Mouse (Mus musculus) adrenal gland, adult 8-10 months (tissue): ENCODE data around the gene Hcfc1r1. TPM values are rescaled to one million over a fixed set of nuclear protein-coding genes. Genes with fewer than 3 reads are reported as not detected.

Experiments used
- DNase-seq: peaks from one replicate; pipeline ENCODE4 v3.0.0; 2022
- total RNA-seq, 4 experiments: library from RNA; stranded (reverse); gene quantifications; 2 replicates each; pipeline ENCODE4 v1.2.4; 2022

Hcfc1r1 gene
- total RNA-seq, 4 experiments from 2014 or later: 136 to 169 (median 147) TPM

DNA sequence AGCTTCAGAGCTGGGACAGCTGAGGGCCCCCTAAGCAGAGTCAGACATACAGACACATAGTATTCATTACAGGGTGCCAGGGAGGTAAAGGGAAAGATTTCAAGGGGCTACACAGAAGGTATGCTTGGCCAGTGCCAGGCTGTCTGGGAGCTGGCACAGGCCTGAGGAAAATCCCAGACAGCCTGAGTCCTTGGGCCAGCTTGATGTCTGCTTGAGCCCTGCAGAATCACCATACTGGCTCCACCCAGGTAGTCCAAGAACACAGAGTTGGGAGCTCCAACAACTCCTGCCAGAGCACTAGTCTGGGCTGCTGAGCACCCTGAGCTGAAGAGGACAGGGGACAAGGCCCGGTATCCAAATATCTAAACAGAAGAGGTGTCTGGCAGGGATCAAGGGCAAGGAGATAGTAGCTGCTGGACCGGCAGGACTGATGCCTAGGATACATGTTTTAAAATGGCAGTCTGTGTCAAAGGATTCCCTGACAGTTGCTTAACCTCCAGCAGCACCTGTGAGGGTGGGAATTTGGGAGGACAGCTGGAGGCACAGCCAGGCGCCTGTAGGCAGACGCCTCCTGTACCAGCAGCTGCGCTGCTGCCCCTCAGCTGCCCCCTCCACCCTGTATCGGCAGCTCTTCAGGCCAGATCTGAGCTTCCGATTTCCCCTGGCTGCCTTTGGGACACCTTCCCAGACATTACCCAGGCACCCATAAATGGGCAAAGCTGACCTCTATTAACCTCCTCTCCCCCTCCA is 49.2 kb downstream of the Hcfc1r1 start, which contains the start of gene 1520401A03Rik:
Gene 1520401A03Rik (minus strand): TSS at position 408 of the 750 bp plus-strand sequence.
- no peak for DNase-seq

Other genes starting within 250 kb of the Hcfc1r1 start
- gene Vmn2r117, start 193.9 kb upstream of the Hcfc1r1 start, total RNA-seq: not detected
- gene Zfp213, start 109.4 kb upstream of the Hcfc1r1 start, total RNA-seq: 10 to 100 TPM; 12.0 to 15.5 (median 12.9) TPM
- 10 to 100 TPM in 3 of 4 experiments, 1 to 10 TPM in 1; 8.2 to 19.2 (median 14.6) TPM for gene Zfp13, start 74.1 kb upstream of the Hcfc1r1 start, total RNA-seq
- gene Zscan10, start 72.7 kb upstream of the Hcfc1r1 start, total RNA-seq: not detected
- gene Mmp25, start 28.3 kb upstream of the Hcfc1r1 start, total RNA-seq: under 1 TPM in 3 of 4 experiments, not detected in 1; 0.06 to 0.13 (median 0.09) TPM
- not detected for gene Bicdl2, start 13.1 kb upstream of the Hcfc1r1 start, total RNA-seq
- 10 to 100 TPM; 24.7 to 28.3 (median 26.7) TPM for gene Thoc6, start 286 bp downstream of the Hcfc1r1 start, total RNA-seq
- gene Tnfrsf12a, start 3.9 kb downstream of the Hcfc1r1 start, total RNA-seq: 100 to 1,000 TPM; 156 to 243 (median 195) TPM
- gene Cldn6, start 5.7 kb downstream of the Hcfc1r1 start, total RNA-seq: not detected
- gene Cldn9, start 10.4 kb downstream of the Hcfc1r1 start, total RNA-seq: under 1 TPM in 2 of 4 experiments, not detected in 2; 0.17 to 0.38 TPM
- 10 to 100 TPM in 3 of 4 experiments, 1 to 10 TPM in 1; 2.4 to 62.8 (median 19.6) TPM for gene 1520401A03Rik, start 49.2 kb downstream of the Hcfc1r1 start, total RNA-seq
- 1 to 10 TPM; 1.7 to 6.2 (median 3.6) TPM for gene Pkmyt1, start 52.7 kb downstream of the Hcfc1r1 start, total RNA-seq
- gene Paqr4, start 67.3 kb downstream of the Hcfc1r1 start, total RNA-seq: 10 to 100 TPM in 3 of 4 experiments, 1 to 10 TPM in 1; 7.7 to 17.9 (median 12.0) TPM
- under 1 TPM in 3 of 4 experiments, not detected in 1; 0.17 to 0.30 (median 0.26) TPM for gene Kremen2, start 72.2 kb downstream of the Hcfc1r1 start, total RNA-seq
- gene Flywch1, start 98.0 kb downstream of the Hcfc1r1 start, total RNA-seq: 100 to 1,000 TPM in 2 of 4 experiments, 10 to 100 TPM in 2; 82.9 to 115 (median 102) TPM
- 10 to 100 TPM in 3 of 4 experiments, 1 to 10 TPM in 1; 5.8 to 15.4 (median 13.1) TPM for gene Flywch2, start 112.5 kb downstream of the Hcfc1r1 start, total RNA-seq
- gene Srrm2, start 116.9 kb downstream of the Hcfc1r1 start, total RNA-seq: 1,000 to 10,000 TPM in 1 of 4 experiments, 100 to 1,000 TPM in 3; 612 to 1,355 (median 855) TPM
- gene Elob, start 155.5 kb downstream of the Hcfc1r1 start, total RNA-seq: 100 to 1,000 TPM; 365 to 430 (median 403) TPM
- not detected for gene Prss33, start 162.5 kb downstream of the Hcfc1r1 start, total RNA-seq
- not detected for gene Prss32, start 170.3 kb downstream of the Hcfc1r1 start, total RNA-seq
- gene Prss41, start 170.6 kb downstream of the Hcfc1r1 start, total RNA-seq: 1 to 10 TPM in 3 of 4 experiments, under 1 TPM in 1; 0.56 to 1.8 (median 1.4) TPM
- not detected for gene Prss21, start 194.5 kb downstream of the Hcfc1r1 start, total RNA-seq
- not detected for gene Dcpp1, start 207.3 kb downstream of the Hcfc1r1 start, total RNA-seq
- not detected for gene Dcpp2, start 207.3 kb downstream of the Hcfc1r1 start, total RNA-seq
- not detected for gene Dcpp3, start 243.9 kb downstream of the Hcfc1r1 start, total RNA-seq